Mouse (Mus musculus) intestine, embryonic 15.5 days (tissue): ENCODE measurements at regions not wholly inside any gene's neighbourhood (a gene's known extent, or its start where the extent isn't known, plus 50 kb on each side); places are given as distances from the start of the nearest gene placed in this dataset.

Experiments
- ATAC-seq: fragments of 200-750 bp; cut with Nextera tagmentation; 2 replicates; pipeline ENCODE4 v1.8.0; 2017; ENCODE audit warnings: moderate TSS enrichment, moderate library complexity
- H3K27ac ChIP-seq: fragments of 300-500 bp; sonication (generic); 2 replicates; pipeline ENCODE4 v1.5.1; 2015; ENCODE audit warnings: mild to moderate bottlenecking, inconsistent platforms
- H3K27me3 ChIP-seq: fragments of 300-500 bp; sonication (generic); replicated peaks from 2 replicates; pipeline ENCODE4 v1.6.1; 2015; ENCODE audit warnings: inconsistent platforms
- H3K36me3 ChIP-seq: fragments of 300-500 bp; sonication (generic); 2 replicates; pipeline ENCODE4 v1.6.1; 2015; ENCODE audit warnings: inconsistent platforms
- H3K4me1 ChIP-seq: fragments of 300-500 bp; sonication (generic); replicated peaks from 2 replicates; pipeline ENCODE4 v1.6.1; 2015; ENCODE audit warnings: inconsistent platforms
- H3K4me2 ChIP-seq: fragments of 300-500 bp; sonication (generic); replicated peaks from 2 replicates; pipeline ENCODE4 v1.6.1; 2015; ENCODE audit warnings: mild to moderate bottlenecking, inconsistent platforms
- H3K4me3 ChIP-seq: fragments of 300-500 bp; sonication (generic); replicated peaks from 2 replicates; pipeline ENCODE4 v1.5.1; 2015; ENCODE audit warnings: inconsistent platforms
- H3K9ac ChIP-seq: fragments of 300-500 bp; sonication (generic); 2 replicates; pipeline ENCODE4 v1.6.1; 2015; ENCODE audit warnings: inconsistent platforms
- H3K9me3 ChIP-seq: fragments of 300-500 bp; sonication (generic); 2 replicates; pipeline ENCODE4 v1.6.1; 2016; ENCODE audit warnings: inconsistent platforms
- WGBS: fragments of 180-500 bp; shearing (Covaris S2); methylation state at CpG from one replicate; pipeline ENCODE4 v1.1.7; 2015; 5-methylcytosine and 5-hydroxymethylcytosine counted together

- Histone ChIP-seq H3K36me3 (no peaks in the 10 kb centered on the region), H3K4me1 (no peaks in the 10 kb centered on the region), H3K27ac (no peak overlapping the region), H3K27me3 (no peaks in the 10 kb centered on the region), H3K9me3 (no peaks in the 10 kb centered on the region), H3K9ac (no peak overlapping the region), H3K4me3 (no peak overlapping the region), H3K4me2 (peak overlapping the region; percentile 26)
- 72% methylated on average over 18 of the region's 18 CpGs for WGBS
- no peak for ATAC-seq
These were observed 110.5 kb upstream of the Kiz start for GRCm38 (mm10) chr2:146745012-146745682.

DNA sequence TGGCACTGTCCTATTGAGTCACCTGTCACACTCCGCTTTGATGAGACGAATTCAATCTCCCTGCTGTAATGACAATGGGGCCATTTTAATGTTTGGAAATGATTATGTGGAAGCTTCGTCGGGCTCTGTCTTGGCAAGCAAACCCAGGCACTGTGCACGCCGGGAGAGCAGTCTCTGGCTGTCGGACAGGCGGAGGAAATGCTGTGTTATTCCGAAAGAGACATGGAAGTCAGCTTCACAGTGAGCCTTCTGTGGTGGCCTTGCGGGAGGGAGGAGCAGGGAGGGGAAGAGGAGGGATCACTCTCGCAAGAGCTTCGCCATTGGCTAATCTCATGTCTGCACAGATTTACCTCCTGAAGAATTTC, 110.0 kb upstream of the Kiz start:
- no peak overlapping the region for H3K4me3 ChIP-seq
- WGBS: 51% methylated on average over 12 of the region's 12 CpGs
- H3K36me3 ChIP-seq: no peaks in the 10 kb centered on the region

GRCm38 (mm10) chr2:146753988-146754387, 101.7 kb upstream of the Kiz start:
- Histone ChIP-seq H3K4me2 (no peak overlapping the region), H3K4me1 (no peaks in the 10 kb centered on the region), H3K4me3 (no peak overlapping the region), H3K27me3 (no peaks in the 10 kb centered on the region), H3K9ac (no peak overlapping the region), H3K36me3 (no peaks in the 10 kb centered on the region), H3K27ac (no peak overlapping the region), H3K9me3 (no peaks in the 10 kb centered on the region)
- no peak for ATAC-seq
- WGBS: 26% methylated on average over 2 of the region's 2 CpGs

More for the DNA sequence above, 110.0 kb upstream of the Kiz start:
- Histone ChIP-seq H3K9ac (no peak overlapping the region), H3K27me3 (no peaks in the 10 kb centered on the region), H3K9me3 (no peaks in the 10 kb centered on the region), H3K4me1 (no peaks in the 10 kb centered on the region), H3K4me2 (peak overlapping the region; percentile 26), H3K27ac (no peak overlapping the region)
- no peak for ATAC-seq

DNA sequence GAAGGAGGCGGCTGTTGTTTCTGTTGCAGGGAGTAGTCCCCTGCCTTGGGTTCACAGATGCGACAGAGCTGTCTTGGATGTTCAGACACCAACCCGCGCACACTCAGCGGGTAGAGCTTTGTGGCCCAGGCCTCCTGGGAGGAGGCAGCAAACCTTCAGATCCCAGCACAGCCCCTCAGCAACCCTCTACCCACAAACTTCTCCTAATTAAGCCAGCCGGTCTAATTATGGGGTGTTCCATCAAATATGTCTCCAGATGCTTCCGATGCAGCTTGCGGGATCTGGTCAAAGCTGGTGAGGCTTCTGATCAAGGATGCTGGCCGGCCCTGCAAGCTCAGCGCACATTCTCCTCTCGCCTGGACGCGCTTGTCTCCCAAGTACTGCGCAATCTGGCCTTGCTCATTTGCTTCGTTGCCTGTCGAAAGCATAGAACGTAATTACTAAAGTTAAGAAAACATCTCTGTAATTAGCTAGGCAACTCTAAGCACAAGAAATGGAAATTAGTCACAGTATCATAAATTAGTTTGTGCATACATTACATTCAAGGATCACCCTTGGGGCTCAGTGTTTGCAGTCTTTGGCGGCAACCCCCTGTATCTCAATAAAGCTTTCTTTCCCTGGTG, 92.0 kb upstream of the Kiz start:
- no peak overlapping the region for H3K4me2 ChIP-seq
- H3K27me3 ChIP-seq: no peaks in the 10 kb centered on the region
- WGBS: 73% methylated on average over 18 of the region's 18 CpGs
- no peak overlapping the region for H3K4me3 ChIP-seq
- H3K36me3 ChIP-seq: no peaks in the 10 kb centered on the region
- no peaks in the 10 kb centered on the region for H3K9me3 ChIP-seq
- no peak overlapping the region for H3K27ac ChIP-seq
- H3K4me1 ChIP-seq: no peaks in the 10 kb centered on the region
- ATAC-seq: no peak
- no peak overlapping the region for H3K9ac ChIP-seq

DNA sequence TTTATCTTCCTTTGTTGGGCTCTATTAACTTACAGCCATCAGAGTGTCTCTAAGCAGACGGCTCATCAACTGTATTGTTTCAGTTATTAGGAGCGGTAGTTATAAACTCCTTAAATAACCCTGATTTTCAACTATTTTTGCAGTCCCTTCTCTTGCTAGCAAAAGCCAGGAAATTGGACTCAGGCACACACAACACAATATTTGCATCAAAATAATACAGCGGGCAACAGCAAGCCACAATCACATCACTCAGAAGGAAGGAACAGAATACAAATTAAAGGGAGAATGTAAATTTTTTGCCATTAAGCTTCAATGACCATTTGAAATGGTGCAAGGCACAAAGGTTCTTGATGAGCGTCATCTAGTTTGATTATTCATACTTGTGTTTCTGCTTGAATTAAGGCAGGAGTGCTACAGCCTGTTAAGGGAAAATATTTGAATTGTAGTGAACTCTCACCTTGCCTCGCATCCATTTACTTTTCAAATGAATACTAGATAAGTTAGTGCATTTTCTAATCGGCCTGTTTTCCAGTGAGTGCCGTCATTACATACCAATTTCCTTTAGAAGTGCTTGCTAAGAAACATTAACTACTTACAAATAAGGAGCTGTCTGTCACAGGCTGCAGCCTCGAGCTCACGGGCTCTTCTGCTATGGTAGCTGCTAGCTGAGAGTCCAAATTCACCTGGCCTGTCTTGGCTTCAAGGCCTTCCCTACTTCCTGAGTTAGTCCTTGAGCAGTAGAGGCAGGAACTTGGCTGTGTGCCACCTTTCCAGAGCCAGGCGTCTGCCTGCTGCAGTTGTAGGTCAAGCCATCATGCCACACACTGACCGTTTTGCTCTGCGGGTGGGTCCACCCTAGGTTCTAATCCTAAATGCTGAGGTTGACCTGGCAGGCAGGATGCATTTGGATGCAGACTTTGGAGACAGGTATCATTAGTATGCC, 91.1 kb upstream of the Kiz start:
- H3K9ac ChIP-seq: no peak overlapping the region
- no peaks in the 10 kb centered on the region for H3K27me3 ChIP-seq
- ATAC-seq: no peak
- no peaks in the 10 kb centered on the region for H3K9me3 ChIP-seq
- H3K4me3 ChIP-seq: no peak overlapping the region
- no peaks in the 10 kb centered on the region for H3K36me3 ChIP-seq
- no peak overlapping the region for H3K27ac ChIP-seq
- WGBS: 65% methylated on average over 12 of the region's 12 CpGs
- no peak overlapping the region for H3K4me2 ChIP-seq
- H3K4me1 ChIP-seq: no peaks in the 10 kb centered on the region

- no peaks in the 10 kb centered on the region for H3K9me3 ChIP-seq
- WGBS: 45% methylated on average over 2 of the region's 2 CpGs
- H3K36me3 ChIP-seq: no peaks in the 10 kb centered on the region
- H3K4me1 ChIP-seq: no peaks in the 10 kb centered on the region
- H3K27me3 ChIP-seq: no peaks in the 10 kb centered on the region
- no peak overlapping the region for H3K4me2 ChIP-seq
- H3K9ac ChIP-seq: no peak overlapping the region
- ATAC-seq: no peak
- no peak overlapping the region for H3K27ac ChIP-seq
- no peak overlapping the region for H3K4me3 ChIP-seq
These were observed 80.8 kb upstream of the Kiz start for GRCm38 (mm10) chr2:146774876-146775275.

- 23% methylated on average over 11 of the region's 11 CpGs for WGBS
- no peaks in the 10 kb centered on the region for H3K4me1 ChIP-seq
- H3K9ac ChIP-seq: no peak overlapping the region
- no peak for ATAC-seq
- no peak overlapping the region for H3K4me2 ChIP-seq
- no peak overlapping the region for H3K4me3 ChIP-seq
- H3K9me3 ChIP-seq: no peaks in the 10 kb centered on the region
- no peak overlapping the region for H3K27ac ChIP-seq
- H3K27me3 ChIP-seq: no peaks in the 10 kb centered on the region
- H3K36me3 ChIP-seq: no peaks in the 10 kb centered on the region
These were observed 68.4 kb upstream of the Kiz start for GRCm38 (mm10) chr2:146787132-146787810.

GRCm38 (mm10) chr2:146787811-146788455, 67.7 kb upstream of the Kiz start:
- Histone ChIP-seq H3K27me3 (no peaks in the 10 kb centered on the region), H3K9ac (no peak overlapping the region), H3K4me3 (no peak overlapping the region), H3K36me3 (no peaks in the 10 kb centered on the region), H3K4me2 (no peak overlapping the region), H3K27ac (no peak overlapping the region), H3K9me3 (no peaks in the 10 kb centered on the region), H3K4me1 (no peaks in the 10 kb centered on the region)
- WGBS: 74% methylated on average over 5 of the region's 5 CpGs
- no peak for ATAC-seq

DNA sequence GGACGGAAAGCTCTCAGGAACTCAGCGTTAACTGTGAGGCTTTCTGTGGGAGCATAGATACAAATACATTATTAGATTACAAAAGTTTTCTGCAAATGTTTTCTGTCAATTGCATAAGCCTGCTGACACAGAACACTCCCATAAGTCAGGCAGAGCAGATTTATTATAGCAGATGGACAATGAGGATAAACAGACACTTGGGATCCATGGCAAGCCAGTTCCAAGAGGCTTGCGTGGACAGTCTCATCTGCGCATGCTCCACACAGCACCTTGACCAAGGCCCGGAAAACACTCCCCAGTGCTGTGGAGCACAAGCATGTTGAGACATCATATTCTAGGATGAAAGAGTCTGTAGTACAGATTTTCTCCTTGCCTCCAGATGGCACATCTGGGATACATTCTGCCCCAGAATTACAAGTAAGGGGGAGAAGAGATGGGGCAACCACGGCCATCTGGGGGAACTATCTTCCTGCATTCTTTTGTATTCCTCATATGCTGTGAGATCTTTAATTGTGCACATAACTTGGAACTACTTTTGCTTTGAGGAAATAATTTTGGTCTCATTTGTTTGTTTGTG, 62.7 kb upstream of the Kiz start:
- Histone ChIP-seq H3K27me3 (no peaks in the 10 kb centered on the region), H3K9ac (no peak overlapping the region), H3K4me3 (no peak overlapping the region), H3K4me2 (no peak overlapping the region), H3K4me1 (no peaks in the 10 kb centered on the region), H3K27ac (no peak overlapping the region), H3K36me3 (no peaks in the 10 kb centered on the region), H3K9me3 (no peaks in the 10 kb centered on the region)
- WGBS: 58% methylated on average over 6 of the region's 6 CpGs
- no peak for ATAC-seq

GRCm38 (mm10) chr2:146802973-146803372, 52.7 kb upstream of the Kiz start:
- Histone ChIP-seq H3K4me3 (no peak overlapping the region), H3K9ac (no peak overlapping the region), H3K4me1 (no peaks in the 10 kb centered on the region), H3K9me3 (no peaks in the 10 kb centered on the region), H3K36me3 (no peaks in the 10 kb centered on the region), H3K4me2 (no peak overlapping the region), H3K27me3 (no peaks in the 10 kb centered on the region), H3K27ac (no peak overlapping the region)
- ATAC-seq: no peak
